Mouse (Mus musculus) adrenal gland, adult (tissue): ENCODE measurements around the gene Pdrg1.

ENCODE experiments used
- DNase-seq, 2 experiments: peaks; one replicate each; pipeline ENCODE4 v3.0.0; 2022 to 2023; ENCODE audit warnings: low spot score in 1 of 2; ENCODE audit not compliant: inconsistent age in 2 of 2

Pdrg1 gene

DNA sequence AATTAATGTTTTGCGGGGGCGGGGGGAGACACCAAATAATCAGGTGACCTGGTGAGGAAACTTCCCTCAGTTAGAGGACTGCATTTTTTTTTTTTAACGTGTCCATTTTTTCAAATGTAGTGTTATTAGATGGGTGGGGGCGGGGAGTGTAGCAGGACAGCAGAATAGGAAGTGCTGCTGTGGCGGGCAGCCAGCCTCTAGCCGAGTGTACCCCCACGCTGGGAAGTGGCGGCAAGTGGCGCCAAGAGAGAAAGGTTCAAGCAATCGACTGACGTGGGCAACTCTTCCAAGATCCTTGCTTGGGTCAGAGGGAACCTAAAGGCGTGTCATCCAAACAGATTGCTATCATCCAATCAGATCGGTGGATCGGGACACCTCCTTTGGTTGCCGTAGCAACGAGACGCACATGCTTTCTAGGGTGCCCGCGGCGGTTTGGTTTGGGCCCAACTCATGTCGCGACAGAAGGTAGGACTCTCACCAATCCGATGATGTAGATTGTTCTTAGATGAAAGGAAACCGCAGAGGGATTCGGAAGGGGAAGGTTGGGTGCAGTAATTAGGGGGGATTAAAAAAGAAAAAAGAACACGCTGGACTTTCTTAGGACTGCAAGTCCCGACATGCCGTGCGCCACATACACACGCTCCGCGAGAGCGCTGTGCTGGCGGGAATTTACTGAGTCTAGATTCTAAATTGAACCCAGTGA, 53.0 kb downstream of the Pdrg1 start, which contains the start of gene Ttll9:
Gene Ttll9, plus strand, starts transcription at position 395 of the 703 bp plus-strand sequence.
- DNase-seq = peak; percentile 85 to 96
